ENCODE assay signal across 9 mouse cellular contexts in the genomic region with DNA sequence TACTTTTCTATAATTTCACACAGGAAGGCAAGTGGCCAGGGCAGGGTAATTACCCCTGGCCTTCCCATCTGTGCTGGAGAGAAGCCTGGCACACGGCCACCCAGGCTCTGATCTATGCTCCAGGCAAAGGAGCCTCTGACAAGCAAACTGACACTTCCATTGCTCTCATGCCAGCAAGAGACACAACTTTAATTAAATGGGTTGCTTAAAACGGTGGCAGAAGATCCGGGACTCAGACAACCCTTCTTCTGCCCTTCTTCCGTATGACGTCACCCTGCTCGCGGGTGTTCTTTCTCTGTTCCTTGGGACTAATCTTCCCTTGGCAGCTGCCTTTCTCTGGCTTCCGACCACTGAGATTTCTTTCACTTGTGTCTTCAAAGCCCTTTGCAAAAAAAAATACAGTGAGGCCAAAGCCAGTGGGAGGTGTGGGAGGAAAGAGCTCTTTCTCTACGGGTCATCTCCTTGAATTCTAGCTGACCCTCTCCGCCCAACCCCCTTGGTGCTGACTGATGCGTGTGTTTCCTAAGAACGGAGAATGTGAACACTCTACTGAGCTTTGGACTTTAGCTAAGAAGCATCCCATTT. TPM values are rescaled to one million over a fixed set of nuclear protein-coding genes. Genes with fewer than 3 reads are reported as not detected.
DNase-seq lines count a peak whose midpoint lies in the region; ATAC-seq and TF ChIP-seq lines count a peak whose summit lies in the region.
"Had no signal": no experiment of that assay in that cellular context is flagged by ENCODE, and none has a peak within 500 bp of the region (broad histone marks: within the 10 kb centered on the region; RNA-seq: fewer than 3 reads in every experiment).

No protein-coding gene starts in this region.

- H3K27ac ChIP-seq in forebrain, postnatal 0 days (ENCODE audit: low read depth, low read length): peak overlapping the region; percentile 54
- H3K27ac ChIP-seq in hindbrain, embryonic 13.5 days: 0 out of 2 replicates have a peak overlapping the region, but pooled peaks have one; percentile 37
- peak overlapping the region; percentile 84 for H3K27ac ChIP-seq in lung, embryonic 16.5 days (ENCODE audit: low read length)
- H3K27ac ChIP-seq: neural tube, embryonic 12.5 days had no signal

- WGBS in forebrain, postnatal 0 days: 14% methylated on average over 12 of the region's 12 CpGs
- WGBS in hindbrain, embryonic 13.5 days: 21% methylated on average over 12 of the region's 12 CpGs
- WGBS in lung, embryonic 16.5 days: 34% methylated on average over 12 of the region's 12 CpGs

- H3K36me3 ChIP-seq in forebrain, postnatal 0 days (ENCODE audit: insufficient read depth): no peaks in the 10 kb centered on the region
- no peaks in the 10 kb centered on the region for H3K36me3 ChIP-seq in hindbrain, embryonic 13.5 days
- H3K36me3 ChIP-seq in lung, embryonic 16.5 days (ENCODE audit: control insufficient read depth, insufficient read depth, low read length): no peaks in the 10 kb centered on the region
- H3K36me3 ChIP-seq: neural tube, embryonic 12.5 days had no signal

- DNase-seq in adrenal gland, adult 2 months: peak; percentile 31
- DNase-seq in adrenal gland, adult 18-20 months (ENCODE audit: low spot score in 2 of 2): no peak
- peak; percentile 87 for DNase-seq in brain, adult 2 months (ENCODE audit: low read depth, low spot score)
- peak; percentile 67 for DNase-seq in forebrain, postnatal 0 days
- peak; percentile 17 for DNase-seq in retina, postnatal 7 days (ENCODE audit: low read depth, low spot score)
- DNase-seq in thymus, adult 18-20 months: no peak

- H3K27me3 ChIP-seq in forebrain, postnatal 0 days (ENCODE audit: insufficient read depth, low read length): no peaks in the 10 kb centered on the region
- 0 out of 2 replicates have a peak, but pooled peaks cover 5% of the 10 kb centered on the region for H3K27me3 ChIP-seq in hindbrain, embryonic 13.5 days
- no peaks in the 10 kb centered on the region for H3K27me3 ChIP-seq in lung, embryonic 16.5 days (ENCODE audit: control insufficient read depth, insufficient read depth, low read depth, low read length)
- H3K27me3 ChIP-seq: neural tube, embryonic 12.5 days had no signal

- no peaks in the 10 kb centered on the region for H3K9me3 ChIP-seq in forebrain, postnatal 0 days (ENCODE audit: low read length)
- H3K9me3 ChIP-seq in hindbrain, embryonic 13.5 days: 0 out of 2 replicates have a peak, but pooled peaks cover 6% of the 10 kb centered on the region
- no peaks in the 10 kb centered on the region for H3K9me3 ChIP-seq in lung, embryonic 16.5 days (ENCODE audit: control insufficient read depth, low read length)
- H3K9me3 ChIP-seq: neural tube, embryonic 12.5 days had no signal

- TF ChIP-seq CTCF in forebrain, postnatal 0 days (IDR thresholded peaks at IDR 0.05; ENCODE audit: low read depth): no peak

- H3K4me1 ChIP-seq in forebrain, postnatal 0 days (ENCODE audit: insufficient read depth): peaks cover 6% of the 10 kb centered on the region; the same call in 1 of the 2 replicates
- H3K4me1 ChIP-seq in hindbrain, embryonic 13.5 days (replicated peaks): peaks cover 18% of the 10 kb centered on the region
- H3K4me1 ChIP-seq in lung, embryonic 16.5 days (replicated peaks; ENCODE audit: control insufficient read depth, insufficient read depth, low read length): peaks cover 7% of the 10 kb centered on the region

- ATAC-seq in forebrain, postnatal 0 days: peak; percentile 83
- peak; percentile 79 for ATAC-seq in hindbrain, embryonic 13.5 days (ENCODE audit: low FRiP score)
- ATAC-seq in lung, embryonic 16.5 days (ENCODE audit: low read depth): peak; percentile 83

- H3K4me2 ChIP-seq in forebrain, postnatal 0 days (ENCODE audit: low read depth): peak overlapping the region; percentile 35
- peak overlapping the region; percentile 33 for H3K4me2 ChIP-seq in hindbrain, embryonic 13.5 days
- H3K4me2 ChIP-seq in lung, embryonic 16.5 days (ENCODE audit: low read depth, low read length): peak overlapping the region; percentile 37
- H3K4me2 ChIP-seq: neural tube, embryonic 12.5 days had no signal

- no peak overlapping the region for H3K9ac ChIP-seq in forebrain, postnatal 0 days
- no peak overlapping the region for H3K9ac ChIP-seq in hindbrain, embryonic 13.5 days
- H3K9ac ChIP-seq in lung, embryonic 16.5 days (ENCODE audit: low read length): no peak overlapping the region
- H3K9ac ChIP-seq: neural tube, embryonic 12.5 days had no signal

- no peak overlapping the region for H3K4me3 ChIP-seq in forebrain, postnatal 0 days (ENCODE audit: low read depth, low read length)
- no peak overlapping the region for H3K4me3 ChIP-seq in hindbrain, embryonic 13.5 days
- H3K4me3 ChIP-seq in lung, embryonic 16.5 days (ENCODE audit: low read length): no peak overlapping the region
- H3K4me3 ChIP-seq: neural tube, embryonic 12.5 days had no signal

RNA-seq across cellular contexts. Expression of gene 9630041A04Rik, which starts 0.9 kb away (rescaled TPM):
- not detected for total RNA-seq in adrenal gland, adult 2 months (2021)
- not detected in 2 replicates for polyA plus RNA-seq in adrenal gland, adult 2 months (2012; rRNA removed)
- total RNA-seq in adrenal gland, adult 18-20 months (2021): not detected
- total RNA-seq in forebrain, postnatal 0 days (2014; rRNA removed): not detected in 2 replicates
- 0.29 TPM in 1 of 2 replicates, not detected in the other for polyA plus RNA-seq in forebrain, postnatal 0 days (2015; fragmentation: Nextera tagmentation; extraction: Ambion mirVana)
- polyA plus RNA-seq in hindbrain, embryonic 13.5 days (2015; fragmentation: Nextera tagmentation; extraction: Ambion mirVana): 0.62 and 1.0 TPM in 2 replicates
- polyA plus RNA-seq in lung, embryonic 16.5 days (2015; fragmentation: Nextera tagmentation; extraction: Ambion mirVana): not detected in 2 replicates

Comparison
In these comparisons a context has a peak if more than half of its experiments do, and no peak if none do; other contexts are left out.
1. DNase-seq: peak in adrenal gland, adult 2 months (single experiment), brain, adult 2 months (single experiment), forebrain, postnatal 0 days (single experiment) and retina, postnatal 7 days (single experiment); none in adrenal gland, adult 18-20 months (0 of 2) and thymus, adult 18-20 months (0 of 2).
2. Peak in every context shown above with its lines, with median percentiles within 50 percentile points of each other: ATAC-seq, H3K27ac ChIP-seq and H3K4me2 ChIP-seq.